Comparison of ENCODE assay signal across 31 mouse cellular contexts in genomic region chr6:50231288-50231687, GRCm38 (mm10).
"Had no signal": no experiment of that assay in that cellular context is flagged by ENCODE, and none has a peak within 500 bp of the region (broad histone marks: within the 10 kb centered on the region; RNA-seq: fewer than 3 reads in every experiment).

No protein-coding gene starts in this region.

- DNase-seq: left cerebral cortex, postnatal 4 days; liver; liver, embryonic 13.5 days; liver, postnatal 0 days; lung, adult 18-20 months; lung, adult 2 months; lung, embryonic 14.5 days; lung, postnatal 10 days; lung, postnatal 14 days; lung, postnatal 36 days; lung, postnatal 4 days; midbrain, embryonic 14.5 days had no signal

- H3K4me1 ChIP-seq: limb, embryonic 10.5 days; limb, embryonic 12.5 days; limb, embryonic 13.5 days; limb, embryonic 15.5 days; liver, embryonic 13.5 days; liver, embryonic 15.5 days; lung, embryonic 15.5 days; midbrain, embryonic 12.5 days; midbrain, embryonic 15.5 days; neural tube, embryonic 12.5 days had no signal

- H3K4me3 ChIP-seq: left cerebral cortex, adult 2 months; limb, embryonic 10.5 days; limb, embryonic 12.5 days; limb, embryonic 13.5 days; limb, embryonic 15.5 days; liver, embryonic 12.5 days; liver, embryonic 13.5 days; liver, embryonic 15.5 days; lung, embryonic 15.5 days; megakaryocyte, embryonic 14.5 days; midbrain, embryonic 10.5 days; midbrain, embryonic 12.5 days; midbrain, embryonic 13.5 days; midbrain, embryonic 15.5 days; myocyte; neural tube, embryonic 12.5 days had no signal

- ATAC-seq: liver, embryonic 12.5 days; liver, postnatal 0 days; lung, postnatal 0 days; midbrain, embryonic 13.5 days; midbrain, embryonic 15.5 days had no signal

- H3K36me3 ChIP-seq: limb, embryonic 10.5 days; limb, embryonic 13.5 days; limb, embryonic 15.5 days; liver, embryonic 12.5 days; liver, embryonic 13.5 days; liver, embryonic 15.5 days; lung, embryonic 15.5 days; midbrain, embryonic 10.5 days; midbrain, embryonic 12.5 days; neural tube, embryonic 12.5 days had no signal

- H3K27ac ChIP-seq: left cerebral cortex, adult 2 months; limb, embryonic 10.5 days; limb, embryonic 12.5 days; limb, embryonic 13.5 days; limb, embryonic 15.5 days; liver, embryonic 12.5 days; liver, embryonic 13.5 days; liver, embryonic 14.5 days; liver, embryonic 15.5 days; lung, embryonic 15.5 days; macrophage; midbrain, embryonic 10.5 days; midbrain, embryonic 12.5 days; midbrain, embryonic 13.5 days; midbrain, embryonic 15.5 days; neural tube, embryonic 12.5 days had no signal

- H3K9ac ChIP-seq: limb, embryonic 12.5 days; limb, embryonic 13.5 days; limb, embryonic 15.5 days; liver, embryonic 12.5 days; liver, embryonic 13.5 days; liver, embryonic 14.5 days; liver, embryonic 15.5 days; liver, postnatal 0 days; lung, embryonic 14.5 days; lung, embryonic 15.5 days; midbrain, embryonic 12.5 days; midbrain, embryonic 13.5 days; midbrain, embryonic 15.5 days; neural tube, embryonic 12.5 days had no signal

- H3K9me3 ChIP-seq: limb, embryonic 10.5 days; limb, embryonic 12.5 days; limb, embryonic 13.5 days; limb, embryonic 15.5 days; liver, embryonic 12.5 days; liver, embryonic 13.5 days; liver, embryonic 15.5 days; lung, embryonic 15.5 days; megakaryocyte, embryonic 14.5 days; midbrain, embryonic 10.5 days; midbrain, embryonic 12.5 days; midbrain, embryonic 13.5 days; midbrain, embryonic 15.5 days; neural tube, embryonic 12.5 days had no signal

- H3K4me2 ChIP-seq: limb, embryonic 12.5 days; limb, embryonic 13.5 days; limb, embryonic 15.5 days; liver, embryonic 11.5 days; liver, embryonic 12.5 days; liver, embryonic 13.5 days; liver, embryonic 15.5 days; lung, embryonic 14.5 days; lung, embryonic 15.5 days; midbrain, embryonic 12.5 days; midbrain, embryonic 13.5 days; midbrain, embryonic 15.5 days; neural tube, embryonic 12.5 days had no signal

- H3K27me3 ChIP-seq: limb, embryonic 12.5 days; limb, embryonic 13.5 days; limb, embryonic 15.5 days; liver, embryonic 12.5 days; liver, embryonic 13.5 days; liver, embryonic 15.5 days; lung, embryonic 15.5 days; megakaryocyte, embryonic 14.5 days; midbrain, embryonic 12.5 days; midbrain, embryonic 13.5 days; midbrain, embryonic 15.5 days; neural tube, embryonic 12.5 days had no signal
